Mouse (Mus musculus): ENCODE results near the gene Fnbp1. TPM values are rescaled to one million over a fixed set of nuclear protein-coding genes. Genes with fewer than 3 reads are reported as not detected.

Gene Fnbp1
- polyA plus RNA-seq, 1 experiment from 2014 or later = 33.2 TPM

DNA sequence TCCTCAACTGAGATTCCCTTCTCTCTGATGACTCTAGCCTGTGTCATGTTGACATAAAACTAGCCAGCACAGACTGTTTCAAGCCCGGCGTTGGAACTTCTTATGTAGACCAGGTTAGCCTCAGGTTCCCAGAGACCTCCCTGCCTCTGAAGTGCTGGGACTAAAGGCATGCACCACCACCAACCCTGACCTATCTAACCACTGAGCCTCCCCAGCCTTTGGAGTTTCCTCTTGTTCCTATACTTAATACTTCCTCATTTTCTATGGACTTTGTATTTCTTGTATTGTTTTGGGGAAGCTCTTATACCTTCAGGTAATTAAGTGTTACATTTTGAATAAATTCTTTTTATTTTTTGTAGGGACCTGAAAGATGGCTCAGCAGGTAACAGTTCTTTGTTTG lies 27.6 kb downstream of the Fnbp1 start:
- no peak for ATAC-seq
- Histone ChIP-seq H3K4me3 (ENCODE audit: low read depth, low read length) (no peak overlapping the region), H3K4me1 (ENCODE audit: control insufficient read depth, insufficient read depth, low read length) (no peaks in the 10 kb centered on the region; the same call in 1 of the 2 replicates), H3K36me3 (ENCODE audit: control insufficient read depth, insufficient read depth, low read length) (no peaks in the 10 kb centered on the region), H3K9me3 (replicated peaks; ENCODE audit: control insufficient read depth, low read length, poor library complexity, severe bottlenecking) (no peaks in the 10 kb centered on the region), H3K9ac (ENCODE audit: low read depth, low read length) (no peak overlapping the region), H3K4me2 (ENCODE audit: low read length) (no peak overlapping the region), H3K27me3 (ENCODE audit: control insufficient read depth, insufficient read depth, low read depth, low read length) (no peaks in the 10 kb centered on the region), H3K27ac (ENCODE audit: low read length) (no peak overlapping the region)
- 94% methylated on average over 2 of the region's 2 CpGs for WGBS

DNA sequence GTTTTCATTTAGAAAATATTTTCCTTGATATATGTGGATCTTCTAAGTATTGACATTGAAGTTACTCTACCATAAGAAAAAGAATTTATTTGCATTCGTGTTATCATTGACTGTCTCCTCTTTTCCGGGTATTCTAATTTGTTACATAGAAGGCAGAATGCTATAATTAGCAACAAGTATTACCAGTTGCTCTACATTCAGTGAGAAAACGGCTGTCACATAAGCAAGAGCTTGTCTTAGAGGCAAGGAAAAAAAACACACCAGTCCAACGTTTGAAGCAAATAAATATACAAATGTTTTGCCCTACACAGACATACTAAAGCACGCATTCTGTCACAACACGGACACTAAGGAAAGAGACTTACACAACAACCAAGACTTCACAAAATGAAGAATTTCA lies 30.1 kb downstream of the Fnbp1 start:
- no peak for ATAC-seq
- H3K4me1 ChIP-seq (ENCODE audit: control insufficient read depth, insufficient read depth, low read length) = peaks cover 10% of the 10 kb centered on the region; the same call in 1 of the 2 replicates
- no peak overlapping the region for H3K4me2 ChIP-seq (ENCODE audit: low read length)
- no peaks in the 10 kb centered on the region for H3K36me3 ChIP-seq (ENCODE audit: control insufficient read depth, insufficient read depth, low read length)
- no peak overlapping the region for H3K4me3 ChIP-seq (ENCODE audit: low read depth, low read length)
- H3K27me3 ChIP-seq (ENCODE audit: control insufficient read depth, insufficient read depth, low read depth, low read length) = no peaks in the 10 kb centered on the region
- H3K9me3 ChIP-seq (replicated peaks; ENCODE audit: control insufficient read depth, low read length, poor library complexity, severe bottlenecking) = no peaks in the 10 kb centered on the region
- no peak overlapping the region for H3K27ac ChIP-seq (ENCODE audit: low read length)
- no peak overlapping the region for H3K9ac ChIP-seq (ENCODE audit: low read depth, low read length)
- WGBS = 85% methylated on average over 6 of the region's 6 CpGs

DNA sequence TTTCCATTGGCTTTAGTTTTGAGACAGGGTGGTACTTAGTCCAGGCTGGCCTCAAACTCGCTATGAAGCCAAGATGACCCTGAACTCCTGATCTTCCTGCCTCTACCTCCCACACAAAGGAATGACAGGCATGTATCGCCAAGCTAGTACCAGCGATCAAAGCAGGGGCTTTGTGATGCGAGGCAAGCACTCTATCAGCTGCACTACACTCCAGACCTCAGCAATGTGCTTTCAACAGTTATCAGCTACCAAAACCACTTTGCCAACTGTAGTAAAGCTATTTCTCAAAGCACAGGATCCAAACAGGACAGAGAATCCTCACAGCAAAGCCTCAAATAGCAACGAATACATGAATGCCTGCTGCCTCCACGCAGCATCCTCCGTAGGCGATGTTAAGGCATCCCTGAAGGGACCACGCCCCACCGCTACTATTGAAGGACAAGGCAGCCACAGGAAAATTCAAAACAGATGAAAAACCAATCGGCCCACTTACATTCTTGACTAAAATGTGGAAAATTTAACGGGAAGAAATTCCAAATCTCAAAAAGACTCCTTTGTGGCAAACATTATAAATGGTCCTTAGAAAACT lies 31.8 kb downstream of the Fnbp1 start:
- Histone ChIP-seq H3K4me3 (ENCODE audit: low read depth, low read length) (no peak overlapping the region), H3K27ac (ENCODE audit: low read length) (no peak overlapping the region), H3K9me3 (replicated peaks; ENCODE audit: control insufficient read depth, low read length, poor library complexity, severe bottlenecking) (no peaks in the 10 kb centered on the region), H3K27me3 (ENCODE audit: control insufficient read depth, insufficient read depth, low read depth, low read length) (no peaks in the 10 kb centered on the region), H3K4me2 (ENCODE audit: low read length) (no peak overlapping the region), H3K36me3 (ENCODE audit: control insufficient read depth, insufficient read depth, low read length) (no peaks in the 10 kb centered on the region), H3K4me1 (ENCODE audit: control insufficient read depth, insufficient read depth, low read length) (peaks cover 11% of the 10 kb centered on the region; the same call in 1 of the 2 replicates), H3K9ac (ENCODE audit: low read depth, low read length) (no peak overlapping the region)
- 77% methylated on average over 12 of the region's 12 CpGs for WGBS
- no peak for ATAC-seq

DNA sequence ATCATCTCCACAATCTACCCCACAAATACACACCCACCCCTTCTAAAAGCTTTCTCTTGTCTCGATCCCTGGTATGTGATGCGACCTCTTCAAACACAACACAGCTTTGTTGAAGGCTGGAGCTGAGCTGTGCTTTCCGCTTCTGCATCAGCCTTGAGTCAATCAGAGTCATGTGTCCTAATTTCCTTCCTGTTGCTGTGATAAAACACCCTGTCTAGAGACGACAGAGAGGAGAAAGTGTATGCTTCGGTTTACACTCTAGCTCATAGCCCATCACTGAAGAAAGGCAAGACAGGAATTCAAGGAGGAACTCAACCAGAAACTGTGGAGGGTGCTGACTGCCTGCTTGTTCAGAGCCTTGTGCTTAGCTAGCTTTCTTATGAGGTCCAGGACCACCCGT lies 33.6 kb downstream of the Fnbp1 start:
- no peak overlapping the region for H3K9ac ChIP-seq (ENCODE audit: low read depth, low read length)
- H3K4me2 ChIP-seq (ENCODE audit: low read length) = no peak overlapping the region
- ATAC-seq = no peak
- peaks cover 11% of the 10 kb centered on the region; the same call in 1 of the 2 replicates for H3K4me1 ChIP-seq (ENCODE audit: control insufficient read depth, insufficient read depth, low read length)
- H3K4me3 ChIP-seq (ENCODE audit: low read depth, low read length) = no peak overlapping the region
- H3K36me3 ChIP-seq (ENCODE audit: control insufficient read depth, insufficient read depth, low read length) = no peaks in the 10 kb centered on the region
- H3K27ac ChIP-seq (ENCODE audit: low read length) = no peak overlapping the region
- H3K9me3 ChIP-seq (replicated peaks; ENCODE audit: control insufficient read depth, low read length, poor library complexity, severe bottlenecking) = no peaks in the 10 kb centered on the region
- no peaks in the 10 kb centered on the region for H3K27me3 ChIP-seq (ENCODE audit: control insufficient read depth, insufficient read depth, low read depth, low read length)
- 84% methylated on average over 6 of the region's 6 CpGs for WGBS

DNA sequence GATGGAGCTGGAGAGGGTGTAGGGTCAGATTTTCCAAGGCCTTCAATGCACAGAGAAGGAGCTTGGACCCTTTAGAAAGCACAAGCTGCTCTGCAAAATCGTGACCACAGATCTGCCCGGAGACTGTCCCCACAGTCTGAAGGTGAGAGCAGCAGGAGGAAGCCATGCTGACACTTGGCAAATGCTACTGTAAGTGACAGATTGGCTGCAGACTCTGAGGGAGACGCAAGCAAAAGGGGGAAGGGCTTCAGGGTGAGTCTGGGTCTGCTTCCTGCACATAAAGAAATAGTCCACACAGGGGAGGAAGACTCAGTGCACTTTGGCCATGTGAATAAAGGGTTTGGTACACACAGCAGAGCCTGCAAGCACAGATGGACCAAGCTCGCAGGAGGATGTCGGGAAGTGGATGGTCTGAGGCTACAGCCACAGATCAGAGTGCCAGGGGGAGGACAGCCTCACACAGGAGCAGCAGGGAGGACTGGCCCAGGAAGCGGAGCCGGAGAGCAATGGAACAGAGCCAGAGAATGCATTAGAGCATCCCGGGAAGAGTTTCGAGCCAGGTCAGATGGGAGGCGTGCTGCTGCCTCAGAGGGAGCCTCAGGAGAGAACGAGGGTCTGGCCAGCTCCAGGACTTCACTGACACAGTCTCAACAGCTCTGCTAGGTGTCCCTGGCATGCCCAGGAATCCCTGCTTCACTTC lies 35.0 kb downstream of the Fnbp1 start:
- H3K27ac ChIP-seq (ENCODE audit: low read length) = peak overlapping the region; percentile 39
- H3K4me1 ChIP-seq (ENCODE audit: control insufficient read depth, insufficient read depth, low read length) = peaks cover 11% of the 10 kb centered on the region; the same call in 1 of the 2 replicates
- H3K4me3 ChIP-seq (ENCODE audit: low read depth, low read length) = no peak overlapping the region
- H3K9ac ChIP-seq (ENCODE audit: low read depth, low read length) = no peak overlapping the region
- 50% methylated on average over 11 of the region's 11 CpGs for WGBS
- H3K4me2 ChIP-seq (ENCODE audit: low read length) = peak overlapping the region; percentile 19; the same call in 1 of the 2 replicates
- H3K27me3 ChIP-seq (ENCODE audit: control insufficient read depth, insufficient read depth, low read depth, low read length) = no peaks in the 10 kb centered on the region
- ATAC-seq = no peak
- no peaks in the 10 kb centered on the region for H3K9me3 ChIP-seq (replicated peaks; ENCODE audit: control insufficient read depth, low read length, poor library complexity, severe bottlenecking)
- no peaks in the 10 kb centered on the region for H3K36me3 ChIP-seq (ENCODE audit: control insufficient read depth, insufficient read depth, low read length)

DNA sequence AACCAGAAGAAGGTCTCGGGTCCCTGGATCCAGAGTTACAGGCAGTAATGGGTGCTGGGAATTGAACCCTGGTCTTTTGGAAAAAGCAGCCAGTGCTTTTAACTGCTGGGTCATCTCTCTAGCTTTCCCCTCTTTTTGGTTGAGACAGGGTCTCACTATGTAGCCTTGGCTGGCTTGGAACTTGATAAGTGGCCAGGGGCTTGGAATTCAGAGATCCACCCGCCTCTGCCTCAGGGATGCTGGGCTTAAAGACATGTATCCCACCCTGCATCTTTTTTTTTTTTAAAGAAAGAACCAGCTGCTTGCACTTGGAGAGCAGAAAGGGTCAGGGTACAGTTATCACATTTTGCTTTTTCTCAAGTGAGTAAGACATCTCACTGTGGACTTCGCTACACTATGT lies 35.8 kb downstream of the Fnbp1 start:
- Histone ChIP-seq H3K4me3 (ENCODE audit: low read depth, low read length) (no peak overlapping the region), H3K9me3 (replicated peaks; ENCODE audit: control insufficient read depth, low read length, poor library complexity, severe bottlenecking) (no peaks in the 10 kb centered on the region), H3K27ac (ENCODE audit: low read length) (no peak overlapping the region), H3K4me1 (ENCODE audit: control insufficient read depth, insufficient read depth, low read length) (peaks cover 11% of the 10 kb centered on the region; the same call in 1 of the 2 replicates), H3K36me3 (ENCODE audit: control insufficient read depth, insufficient read depth, low read length) (no peaks in the 10 kb centered on the region), H3K4me2 (ENCODE audit: low read length) (no peak overlapping the region), H3K27me3 (ENCODE audit: control insufficient read depth, insufficient read depth, low read depth, low read length) (no peaks in the 10 kb centered on the region), H3K9ac (ENCODE audit: low read depth, low read length) (no peak overlapping the region)
- no peak for ATAC-seq
- 94% methylated on average over 3 of the region's 3 CpGs for WGBS

DNA sequence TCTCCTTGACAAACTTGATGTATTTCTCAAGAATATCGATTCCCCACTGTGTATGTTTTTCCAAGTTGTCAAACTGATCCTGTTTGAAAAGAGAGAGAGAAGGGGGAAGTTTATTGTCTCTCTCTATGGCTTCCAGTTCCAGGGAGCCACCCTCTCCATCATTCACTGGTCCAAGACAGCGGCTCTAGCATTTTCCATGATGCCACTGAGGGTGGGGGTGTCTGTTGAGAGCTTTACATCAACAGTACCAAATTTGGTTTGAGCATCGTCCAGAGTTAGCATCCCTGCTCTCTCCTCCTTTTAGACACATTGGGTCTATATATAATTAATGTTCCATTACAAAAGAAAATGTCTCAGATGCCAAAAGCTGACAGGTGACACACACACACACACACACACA lies 36.5 kb downstream of the Fnbp1 start:
- WGBS = 77% methylated on average over 3 of the region's 3 CpGs
- H3K27ac ChIP-seq (ENCODE audit: low read length) = no peak overlapping the region
- no peaks in the 10 kb centered on the region for H3K9me3 ChIP-seq (replicated peaks; ENCODE audit: control insufficient read depth, low read length, poor library complexity, severe bottlenecking)
- peaks cover 11% of the 10 kb centered on the region; the same call in 1 of the 2 replicates for H3K4me1 ChIP-seq (ENCODE audit: control insufficient read depth, insufficient read depth, low read length)
- no peaks in the 10 kb centered on the region for H3K36me3 ChIP-seq (ENCODE audit: control insufficient read depth, insufficient read depth, low read length)
- H3K27me3 ChIP-seq (ENCODE audit: control insufficient read depth, insufficient read depth, low read depth, low read length) = no peaks in the 10 kb centered on the region
- H3K4me2 ChIP-seq (ENCODE audit: low read length) = no peak overlapping the region
- no peak for ATAC-seq
- H3K9ac ChIP-seq (ENCODE audit: low read depth, low read length) = no peak overlapping the region
- no peak overlapping the region for H3K4me3 ChIP-seq (ENCODE audit: low read depth, low read length)

DNA sequence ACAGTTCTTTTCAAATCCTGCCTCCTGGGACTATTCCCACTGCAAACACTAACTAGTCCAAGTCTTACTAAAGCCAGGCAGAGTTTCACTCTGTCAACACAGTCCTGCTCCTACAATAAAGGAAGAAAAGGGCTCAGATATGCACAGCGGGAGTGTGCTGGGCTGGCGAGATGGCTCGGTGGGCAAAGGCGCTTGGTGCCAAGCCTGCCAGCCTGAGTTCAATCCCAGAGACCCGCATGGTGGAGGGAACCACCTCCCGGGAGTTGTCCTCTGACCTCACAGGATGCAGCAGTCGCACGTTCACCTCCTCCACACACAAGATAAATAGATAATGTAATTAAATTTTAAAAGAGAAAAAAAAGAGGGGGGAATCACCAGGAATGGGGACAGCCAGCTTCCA lies 38.5 kb downstream of the Fnbp1 start:
- Histone ChIP-seq H3K27me3 (ENCODE audit: control insufficient read depth, insufficient read depth, low read depth, low read length) (no peaks in the 10 kb centered on the region), H3K4me1 (ENCODE audit: control insufficient read depth, insufficient read depth, low read length) (peaks cover 11% of the 10 kb centered on the region; the same call in 1 of the 2 replicates), H3K9ac (ENCODE audit: low read depth, low read length) (no peak overlapping the region), H3K27ac (ENCODE audit: low read length) (no peak overlapping the region), H3K4me2 (ENCODE audit: low read length) (no peak overlapping the region), H3K36me3 (ENCODE audit: control insufficient read depth, insufficient read depth, low read length) (no peaks in the 10 kb centered on the region), H3K9me3 (replicated peaks; ENCODE audit: control insufficient read depth, low read length, poor library complexity, severe bottlenecking) (no peaks in the 10 kb centered on the region), H3K4me3 (ENCODE audit: low read depth, low read length) (no peak overlapping the region)
- ATAC-seq = no peak
- 77% methylated on average over 8 of the region's 8 CpGs for WGBS

DNA sequence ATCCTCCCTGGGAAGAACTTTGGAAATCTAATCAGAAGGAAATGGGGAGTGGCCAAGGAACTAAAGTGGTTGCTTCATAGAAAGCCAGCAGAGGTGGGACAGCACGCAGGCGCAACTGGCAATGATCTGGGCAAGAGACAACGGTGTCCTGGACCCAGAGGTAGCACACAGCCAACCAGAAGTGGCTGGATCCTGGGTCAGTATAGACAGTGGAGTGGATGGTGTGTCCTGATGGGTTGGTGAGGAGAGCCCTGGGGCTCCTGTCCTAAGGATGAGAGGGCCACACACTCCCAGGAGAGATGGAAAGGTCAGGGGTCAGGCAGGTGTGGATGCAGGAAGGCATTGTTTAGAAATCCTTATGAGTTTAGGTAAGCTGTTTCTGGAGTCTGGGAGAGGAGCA lies 40.5 kb downstream of the Fnbp1 start:
- no peak for ATAC-seq
- Histone ChIP-seq H3K27ac (ENCODE audit: low read length) (no peak overlapping the region), H3K4me1 (ENCODE audit: control insufficient read depth, insufficient read depth, low read length) (no peaks in the 10 kb centered on the region), H3K27me3 (ENCODE audit: control insufficient read depth, insufficient read depth, low read depth, low read length) (no peaks in the 10 kb centered on the region), H3K4me2 (ENCODE audit: low read length) (no peak overlapping the region), H3K4me3 (ENCODE audit: low read depth, low read length) (no peak overlapping the region), H3K9ac (ENCODE audit: low read depth, low read length) (no peak overlapping the region), H3K9me3 (replicated peaks; ENCODE audit: control insufficient read depth, low read length, poor library complexity, severe bottlenecking) (no peaks in the 10 kb centered on the region), H3K36me3 (ENCODE audit: control insufficient read depth, insufficient read depth, low read length) (no peaks in the 10 kb centered on the region)
- 90% methylated on average over 3 of the region's 3 CpGs for WGBS
